In genomic region chr6:134921014-134921694, GRCm38 (mm10) we compare ENCODE assay signal across 9 mouse cellular contexts. TPM values are rescaled to one million over a fixed set of nuclear protein-coding genes. Genes with fewer than 3 reads are reported as not detected.
DNase-seq lines count a peak whose midpoint lies in the region; ATAC-seq lines count a peak whose summit lies in the region.
"Had no signal": no experiment of that assay in that cellular context is flagged by ENCODE, and none has a peak within 500 bp of the region (broad histone marks: within the 10 kb centered on the region; RNA-seq: fewer than 3 reads in every experiment).

No protein-coding gene starts in this region.

- WGBS in intestine, embryonic 14.5 days: under 1% methylated on average over 32 of the region's 32 CpGs
- WGBS in limb, embryonic 13.5 days: under 1% methylated on average over 32 of the region's 32 CpGs
- under 1% methylated on average over 32 of the region's 32 CpGs for WGBS in midbrain, embryonic 12.5 days

- no peak for ATAC-seq in intestine, embryonic 14.5 days (replicated peaks; ENCODE audit: low FRiP score, low TSS enrichment, low read depth)
- ATAC-seq in limb, embryonic 13.5 days (ENCODE audit: low FRiP score, low read depth): no peak
- ATAC-seq in midbrain, embryonic 12.5 days (ENCODE audit: low FRiP score, low read depth): no peak

- peaks cover 15% of the 10 kb centered on the region for H3K36me3 ChIP-seq in intestine, embryonic 14.5 days (ENCODE audit: control insufficient read depth, insufficient read depth, low read length)
- H3K36me3 ChIP-seq in limb, embryonic 13.5 days: peaks cover 15% of the 10 kb centered on the region; the same call in 1 of the 2 replicates
- no peaks in the 10 kb centered on the region for H3K36me3 ChIP-seq in midbrain, embryonic 12.5 days

- DNase-seq in ovary, postnatal 36 days (ENCODE audit: low spot score): peak; percentile 58
- DNase-seq in ovary, adult 18-20 months (ENCODE audit: low spot score): no peak
- DNase-seq in cerebellum, postnatal 36 days: peak; percentile 81 to 82
- DNase-seq in gastrocnemius, adult 8-10 months (ENCODE audit: low spot score in 2 of 2): peak; percentile 27 to 57
- DNase-seq in intestine, embryonic 14.5 days (ENCODE audit: low spot score): no peak
- peak; percentile 59 to 68 for DNase-seq in spleen, postnatal 36 days (ENCODE audit: low spot score in 2 of 2)

- no peaks in the 10 kb centered on the region for H3K27me3 ChIP-seq in intestine, embryonic 14.5 days (replicated peaks; ENCODE audit: control insufficient read depth, insufficient read depth, low read length)
- no peaks in the 10 kb centered on the region for H3K27me3 ChIP-seq in limb, embryonic 13.5 days
- H3K27me3 ChIP-seq in midbrain, embryonic 12.5 days: peaks cover 4% of the 10 kb centered on the region
- H3K27me3 ChIP-seq: Patski had no signal

- peak overlapping the region; percentile 79 for H3K4me3 ChIP-seq in intestine, embryonic 14.5 days (ENCODE audit: low read depth, low read length)
- peak overlapping the region; percentile 92 for H3K4me3 ChIP-seq in limb, embryonic 13.5 days
- peak overlapping the region; percentile 95 for H3K4me3 ChIP-seq in midbrain, embryonic 12.5 days

- H3K4me1 ChIP-seq in intestine, embryonic 14.5 days (replicated peaks; ENCODE audit: control insufficient read depth, insufficient read depth, low read length): peaks cover 30% of the 10 kb centered on the region
- peaks cover 40% of the 10 kb centered on the region for H3K4me1 ChIP-seq in limb, embryonic 13.5 days
- peaks cover 54% of the 10 kb centered on the region for H3K4me1 ChIP-seq in midbrain, embryonic 12.5 days

- peak overlapping the region; percentile 86 for H3K9ac ChIP-seq in intestine, embryonic 14.5 days (ENCODE audit: low read length)
- H3K9ac ChIP-seq in limb, embryonic 13.5 days: peak overlapping the region; percentile 96
- peak overlapping the region; percentile 93 for H3K9ac ChIP-seq in midbrain, embryonic 12.5 days (replicated peaks)

- H3K9me3 ChIP-seq in intestine, embryonic 14.5 days (ENCODE audit: control insufficient read depth, low read length): no peaks in the 10 kb centered on the region
- H3K9me3 ChIP-seq in limb, embryonic 13.5 days: no peaks in the 10 kb centered on the region
- no peaks in the 10 kb centered on the region for H3K9me3 ChIP-seq in midbrain, embryonic 12.5 days

- peak overlapping the region; percentile 95 for H3K27ac ChIP-seq in intestine, embryonic 14.5 days (ENCODE audit: low read depth)
- H3K27ac ChIP-seq in limb, embryonic 13.5 days: peak overlapping the region; percentile 98
- H3K27ac ChIP-seq in midbrain, embryonic 12.5 days (replicated peaks): peak overlapping the region; percentile 97

- peak overlapping the region; percentile 92 for H3K4me2 ChIP-seq in intestine, embryonic 14.5 days (ENCODE audit: low read length)
- H3K4me2 ChIP-seq in limb, embryonic 13.5 days (replicated peaks): peak overlapping the region; percentile 96
- peak overlapping the region; percentile 91 for H3K4me2 ChIP-seq in midbrain, embryonic 12.5 days (replicated peaks)

RNA-seq across cellular contexts. Expression of gene Cdkn1b, which starts 1.0 kb away (rescaled TPM):
- 10 to 100 TPM; 30.9 to 37.5 (median 33.1) TPM for total RNA-seq in gastrocnemius, adult 8-10 months (2022)
- polyA plus RNA-seq in intestine, embryonic 14.5 days (2014; fragmentation: Nextera tagmentation; extraction: Ambion mirVana): 15.8 and 16.0 TPM in 2 replicates
- 20.4 and 22.3 TPM in 2 replicates for polyA plus RNA-seq in limb, embryonic 13.5 days (2015; fragmentation: Nextera tagmentation; extraction: Ambion mirVana)
- polyA plus RNA-seq in midbrain, embryonic 12.5 days (2016; fragmentation: Nextera tagmentation; extraction: Ambion mirVana): 28.3 and 30.0 TPM in 2 replicates

RNA-seq across cellular contexts. Expression of gene Gpr19, which starts 22.8 kb away (rescaled TPM):
- total RNA-seq in gastrocnemius, adult 8-10 months (2022): 1 to 10 TPM; 3.6 to 5.4 (median 4.7) TPM
- 10.7 and 11.1 TPM in 2 replicates for polyA plus RNA-seq in intestine, embryonic 14.5 days (2014; fragmentation: Nextera tagmentation; extraction: Ambion mirVana)
- 7.3 and 8.2 TPM in 2 replicates for polyA plus RNA-seq in limb, embryonic 13.5 days (2015; fragmentation: Nextera tagmentation; extraction: Ambion mirVana)
- 42.4 and 42.7 TPM in 2 replicates for polyA plus RNA-seq in midbrain, embryonic 12.5 days (2016; fragmentation: Nextera tagmentation; extraction: Ambion mirVana)

Comparison
In these comparisons a context has a peak if more than half of its experiments do, and no peak if none do; other contexts are left out.
1. DNase-seq: peak in ovary, postnatal 36 days (single experiment), cerebellum, postnatal 36 days (2 of 2), gastrocnemius, adult 8-10 months (2 of 2) and spleen, postnatal 36 days (2 of 2); none in ovary, adult 18-20 months (single experiment) and intestine, embryonic 14.5 days (single experiment).
2. Peak in every context shown above with its lines, with median percentiles within 50 percentile points of each other: H3K27ac ChIP-seq, H3K4me2 ChIP-seq, H3K4me3 ChIP-seq and H3K9ac ChIP-seq.